Mouse (Mus musculus): ENCODE results near the gene Fzd7. TPM values are rescaled to one million over a fixed set of nuclear protein-coding genes. Genes with fewer than 3 reads are reported as not detected.
A peak's percentile ranks its signal among the peaks of the same experiment; 100 is the strongest.

The Fzd7 gene
- polyA plus RNA-seq, 1 experiment from 2014 or later = 10.3 TPM

DNA sequence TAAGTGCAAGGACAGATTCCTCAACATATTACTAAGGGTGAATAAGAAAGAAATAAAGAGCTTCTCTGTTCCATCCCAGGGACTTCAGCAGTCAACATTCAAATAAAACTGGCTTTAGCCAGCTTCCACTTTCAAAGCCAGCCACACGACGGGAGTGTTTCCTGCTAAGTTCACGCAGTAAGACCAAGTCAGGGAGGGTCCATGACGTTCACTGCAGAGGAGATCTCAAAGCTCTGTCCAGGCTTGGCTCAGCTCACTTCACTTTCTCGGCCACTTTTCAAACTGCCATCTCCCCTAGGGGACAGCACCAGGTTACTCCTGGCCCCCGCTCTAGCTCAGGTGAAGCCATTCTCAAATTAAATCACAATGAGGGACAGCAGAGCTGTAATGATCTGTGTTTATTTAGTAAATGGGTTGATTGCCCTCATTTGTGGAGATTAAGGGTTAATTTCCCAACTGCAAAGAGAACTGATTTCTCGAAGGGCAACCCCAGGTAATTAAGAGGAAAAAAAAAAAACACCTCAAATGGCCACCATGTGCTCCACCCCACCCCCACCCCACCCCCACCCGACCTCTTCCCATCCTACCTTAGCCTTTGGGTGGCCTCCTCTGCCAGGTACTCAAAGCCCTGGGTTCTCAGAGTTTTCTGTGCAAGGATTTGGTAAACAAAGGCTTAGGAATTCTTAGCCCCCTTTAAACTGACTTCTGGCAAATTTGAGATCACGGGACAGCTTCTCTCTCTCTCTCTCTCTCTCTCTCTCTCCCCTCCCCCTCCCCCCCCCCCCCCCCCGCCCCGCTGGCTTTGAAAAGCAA is 9.7 kb upstream of the Fzd7 start:
- Histone ChIP-seq H3K9me3 (no peaks in the 10 kb centered on the region), H3K4me2 (no peak overlapping the region), H3K36me3 (no peaks in the 10 kb centered on the region), H3K4me1 (peaks cover 21% of the 10 kb centered on the region), H3K27ac (no peak overlapping the region), H3K9ac (no peak overlapping the region), H3K27me3 (no peaks in the 10 kb centered on the region), H3K4me3 (no peak overlapping the region)
- ATAC-seq (ENCODE audit: insufficient number of reproducible peaks, low FRiP score, low TSS enrichment, low read depth) = no peak
- WGBS = 15% methylated on average over 9 of the region's 11 CpGs

DNA sequence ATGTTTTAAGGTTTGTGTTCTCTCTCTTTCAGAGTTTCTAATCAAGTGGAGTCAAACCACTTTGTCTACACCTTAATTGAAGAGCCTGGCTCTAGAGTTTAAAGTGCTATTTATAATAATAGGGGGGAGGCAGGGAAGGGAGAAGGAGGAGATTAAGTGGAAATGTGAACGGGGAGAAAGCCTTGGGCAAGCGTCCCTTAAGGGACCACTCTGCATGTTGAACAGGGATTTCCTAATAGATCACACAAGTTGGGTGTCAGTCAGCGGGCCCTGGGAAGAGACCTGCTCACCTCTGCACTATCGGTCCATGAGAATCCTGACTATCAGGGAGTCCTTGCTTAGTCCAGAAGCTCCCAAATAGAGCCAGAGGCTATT is 9.1 kb upstream of the Fzd7 start:
- H3K9me3 ChIP-seq = no peaks in the 10 kb centered on the region
- no peak overlapping the region for H3K4me2 ChIP-seq
- H3K27me3 ChIP-seq = no peaks in the 10 kb centered on the region
- peaks cover 21% of the 10 kb centered on the region for H3K4me1 ChIP-seq
- 12% methylated on average over 4 of the region's 4 CpGs for WGBS
- no peak overlapping the region for H3K4me3 ChIP-seq
- H3K27ac ChIP-seq = no peak overlapping the region
- H3K36me3 ChIP-seq = no peaks in the 10 kb centered on the region
- H3K9ac ChIP-seq = no peak overlapping the region
- no peak for ATAC-seq (ENCODE audit: insufficient number of reproducible peaks, low FRiP score, low TSS enrichment, low read depth)

DNA sequence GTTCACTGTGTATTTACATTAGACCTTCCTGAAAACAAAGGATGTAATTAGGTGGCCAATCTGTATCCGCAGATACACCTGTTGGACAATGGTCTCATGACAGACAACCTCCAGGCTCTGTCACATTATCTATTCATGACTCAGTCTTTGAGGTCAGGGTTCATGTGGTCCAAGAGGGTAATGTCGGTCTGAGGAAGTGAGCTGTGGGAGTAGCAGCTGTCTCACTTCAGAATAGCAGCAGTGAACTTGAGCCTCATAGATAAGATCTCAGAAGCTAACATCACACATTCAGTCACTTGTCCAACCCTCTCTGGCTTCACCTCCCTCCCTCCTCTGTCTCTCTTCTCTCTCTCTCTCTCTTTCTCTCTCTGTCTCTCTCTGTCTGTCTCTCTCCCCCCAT is 6.6 kb upstream of the Fzd7 start:
- 46% methylated on average over 2 of the region's 2 CpGs for WGBS

DNA sequence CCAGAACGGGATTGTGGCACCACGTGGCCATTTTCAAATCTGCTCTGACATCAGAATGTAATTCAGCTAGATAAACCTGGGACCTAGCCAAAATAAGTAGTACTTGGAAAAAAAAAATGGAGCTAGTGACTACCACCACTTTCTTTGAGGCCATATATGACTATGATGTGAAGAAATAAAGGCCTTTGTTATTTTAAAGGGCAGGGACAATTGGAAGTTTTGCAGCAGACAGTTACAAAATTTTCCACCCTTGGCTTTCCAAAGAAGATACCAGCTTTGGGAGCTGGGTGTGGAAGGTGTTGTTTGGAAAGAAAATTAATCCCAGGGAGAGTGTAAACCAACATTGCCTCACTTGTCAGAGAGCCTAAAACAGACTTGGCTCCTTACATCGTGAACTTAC is 3.3 kb upstream of the Fzd7 start:
- H3K9ac ChIP-seq = no peak overlapping the region
- H3K27ac ChIP-seq = no peak overlapping the region
- ATAC-seq (ENCODE audit: insufficient number of reproducible peaks, low FRiP score, low TSS enrichment, low read depth) = no peak
- WGBS = 61% methylated on average over 3 of the region's 3 CpGs
- no peaks in the 10 kb centered on the region for H3K9me3 ChIP-seq
- H3K36me3 ChIP-seq = no peaks in the 10 kb centered on the region
- no peaks in the 10 kb centered on the region for H3K27me3 ChIP-seq
- no peak overlapping the region for H3K4me2 ChIP-seq
- H3K4me3 ChIP-seq = no peak overlapping the region
- H3K4me1 ChIP-seq = peaks cover 15% of the 10 kb centered on the region

More for the DNA sequence above, 6.6 kb upstream of the Fzd7 start:
- no peak overlapping the region for H3K4me2 ChIP-seq
- ATAC-seq (ENCODE audit: insufficient number of reproducible peaks, low FRiP score, low TSS enrichment, low read depth) = no peak
- no peaks in the 10 kb centered on the region for H3K36me3 ChIP-seq
- H3K4me3 ChIP-seq = no peak overlapping the region
- no peaks in the 10 kb centered on the region for H3K27me3 ChIP-seq
- no peaks in the 10 kb centered on the region for H3K9me3 ChIP-seq
- H3K4me1 ChIP-seq = peaks cover 24% of the 10 kb centered on the region
- H3K27ac ChIP-seq = no peak overlapping the region
- no peak overlapping the region for H3K9ac ChIP-seq

DNA sequence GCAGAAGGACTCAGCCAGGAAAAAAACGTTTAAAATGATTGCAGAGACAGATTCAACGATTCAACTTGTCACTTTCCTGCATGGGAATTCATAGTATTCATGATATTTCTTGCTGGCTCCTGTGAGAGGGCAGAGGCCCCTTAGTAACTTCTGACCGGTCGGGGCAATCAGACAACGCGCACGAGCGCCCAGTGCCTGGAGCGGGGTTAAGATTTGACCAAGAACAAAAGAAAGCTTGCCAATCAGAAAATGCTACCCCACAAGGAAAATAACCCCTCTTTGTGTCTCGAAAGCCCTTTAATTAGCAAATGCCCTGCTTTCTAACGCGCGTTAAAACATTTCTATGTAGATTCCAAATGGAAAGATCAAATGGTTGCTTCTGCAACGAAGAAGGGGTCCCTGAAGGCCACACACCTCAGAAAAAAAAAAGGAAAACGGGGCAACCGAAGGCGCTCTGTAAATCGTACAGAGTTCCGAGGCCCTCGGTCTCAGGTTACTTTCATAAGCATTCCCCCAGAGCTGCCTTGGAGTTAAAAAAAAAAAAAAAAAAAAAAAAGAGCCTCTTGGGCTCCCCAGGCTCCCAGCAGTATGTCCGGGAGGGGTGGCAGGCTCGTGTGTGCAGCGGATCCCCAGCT is 1.3 kb upstream of the Fzd7 start:
- H3K9me3 ChIP-seq = no peaks in the 10 kb centered on the region

DNA sequence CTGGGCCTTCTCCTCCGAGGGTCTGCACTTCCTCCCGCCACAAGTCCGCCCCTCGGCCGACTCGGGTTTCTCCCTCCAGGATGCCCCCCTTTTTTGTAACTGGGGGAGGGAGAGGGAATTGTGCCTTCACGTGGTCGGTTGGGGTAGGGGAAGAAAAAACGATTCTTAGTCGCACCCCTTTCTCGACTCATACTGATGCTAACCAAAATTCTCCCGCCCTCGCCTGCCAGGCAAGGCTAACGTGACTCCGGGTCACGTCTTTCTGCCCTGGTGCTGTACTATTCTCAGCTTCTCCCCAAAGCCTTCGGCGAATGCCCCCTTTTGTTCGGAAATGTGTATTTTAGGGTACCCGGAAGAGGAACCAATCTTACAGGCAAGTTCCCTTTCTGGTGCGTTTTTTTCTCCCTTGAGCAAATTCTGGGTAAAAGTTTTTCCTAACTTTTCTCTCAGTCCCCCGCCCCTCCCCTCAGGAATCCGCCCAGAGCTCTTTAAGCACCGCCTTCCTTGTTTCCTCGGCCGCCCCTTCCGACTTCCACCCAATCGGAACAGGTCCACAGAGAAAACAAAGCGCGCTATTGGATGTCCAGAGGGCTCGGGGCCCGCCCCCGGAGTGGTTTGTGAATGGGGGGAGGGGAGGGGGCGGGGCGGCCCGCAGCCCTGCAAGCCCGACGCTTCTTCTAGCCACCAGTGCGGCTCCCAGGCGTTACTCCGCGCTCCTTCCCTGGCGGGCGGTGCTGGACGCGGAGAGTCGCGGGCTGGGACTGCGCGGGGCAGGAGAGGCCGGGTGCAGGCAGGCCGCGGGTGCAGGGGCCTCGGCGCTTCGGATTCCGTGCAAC is 550 bp upstream of the Fzd7 start:
- under 1% methylated on average over 57 of the region's 57 CpGs for WGBS

More for the DNA sequence above, 1.3 kb upstream of the Fzd7 start:
- 1% methylated on average over 23 of the region's 23 CpGs for WGBS
- peak overlapping the region; percentile 33 for H3K9ac ChIP-seq
- no peak for ATAC-seq (ENCODE audit: insufficient number of reproducible peaks, low FRiP score, low TSS enrichment, low read depth)
- H3K4me1 ChIP-seq = peaks cover 34% of the 10 kb centered on the region
- H3K4me3 ChIP-seq = peak overlapping the region; percentile 74
- no peaks in the 10 kb centered on the region for H3K27me3 ChIP-seq
- H3K36me3 ChIP-seq = no peaks in the 10 kb centered on the region
- H3K4me2 ChIP-seq = peak overlapping the region; percentile 95
- peak overlapping the region; percentile 99 for H3K27ac ChIP-seq

DNA sequence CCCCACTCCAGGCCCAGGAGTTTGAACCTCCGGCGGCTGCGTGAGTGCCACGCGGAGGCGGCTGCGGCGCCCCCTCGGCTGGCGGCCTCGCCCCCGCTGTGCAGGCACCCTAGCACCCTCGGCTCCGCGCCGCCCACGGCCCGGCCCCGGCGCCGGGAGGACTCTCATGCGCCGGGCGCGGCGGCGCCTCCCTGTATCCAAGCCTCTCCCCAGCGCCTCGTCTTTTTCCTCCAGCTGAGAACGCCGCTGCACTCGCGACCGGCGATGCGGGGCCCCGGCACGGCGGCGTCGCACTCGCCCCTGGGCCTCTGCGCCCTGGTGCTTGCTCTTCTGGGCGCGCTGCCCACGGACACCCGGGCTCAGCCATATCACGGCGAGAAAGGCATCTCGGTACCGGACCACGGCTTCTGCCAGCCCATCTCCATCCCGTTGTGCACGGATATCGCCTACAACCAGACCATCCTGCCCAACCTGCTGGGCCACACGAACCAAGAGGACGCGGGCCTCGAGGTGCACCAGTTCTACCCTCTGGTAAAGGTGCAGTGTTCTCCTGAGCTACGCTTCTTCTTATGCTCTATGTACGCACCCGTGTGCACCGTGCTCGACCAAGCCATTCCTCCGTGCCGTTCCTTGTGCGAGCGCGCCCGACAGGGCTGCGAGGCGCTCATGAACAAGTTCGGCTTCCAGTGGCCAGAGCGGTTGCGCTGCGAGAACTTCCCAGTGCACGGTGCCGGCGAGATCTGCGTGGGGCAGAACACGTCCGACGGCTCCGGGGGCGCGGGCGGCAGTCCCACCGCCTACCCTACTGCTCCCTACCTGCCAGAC is 684 bp downstream of the Fzd7 start:
- ATAC-seq (ENCODE audit: insufficient number of reproducible peaks, low FRiP score, low TSS enrichment, low read depth) = no peak
- Histone ChIP-seq H3K4me2 (peak overlapping the region; percentile 95), H3K4me1 (peaks cover 50% of the 10 kb centered on the region), H3K9me3 (no peaks in the 10 kb centered on the region), H3K4me3 (peak overlapping the region; percentile 74), H3K27ac (peak overlapping the region; percentile 99), H3K9ac (peak overlapping the region; percentile 57), H3K36me3 (no peaks in the 10 kb centered on the region), H3K27me3 (no peaks in the 10 kb centered on the region)
- under 1% methylated on average over 86 of the region's 88 CpGs for WGBS

More for the DNA sequence above, 550 bp upstream of the Fzd7 start:
- H3K27ac ChIP-seq = peak overlapping the region; percentile 99
- H3K36me3 ChIP-seq = no peaks in the 10 kb centered on the region
- H3K4me3 ChIP-seq = peak overlapping the region; percentile 74
- peak; percentile 96 for ATAC-seq (ENCODE audit: insufficient number of reproducible peaks, low FRiP score, low TSS enrichment, low read depth)
- peak overlapping the region; percentile 57 for H3K9ac ChIP-seq
- H3K9me3 ChIP-seq = no peaks in the 10 kb centered on the region
- H3K4me2 ChIP-seq = peak overlapping the region; percentile 95
- peaks cover 39% of the 10 kb centered on the region for H3K4me1 ChIP-seq
- H3K27me3 ChIP-seq = no peaks in the 10 kb centered on the region

DNA sequence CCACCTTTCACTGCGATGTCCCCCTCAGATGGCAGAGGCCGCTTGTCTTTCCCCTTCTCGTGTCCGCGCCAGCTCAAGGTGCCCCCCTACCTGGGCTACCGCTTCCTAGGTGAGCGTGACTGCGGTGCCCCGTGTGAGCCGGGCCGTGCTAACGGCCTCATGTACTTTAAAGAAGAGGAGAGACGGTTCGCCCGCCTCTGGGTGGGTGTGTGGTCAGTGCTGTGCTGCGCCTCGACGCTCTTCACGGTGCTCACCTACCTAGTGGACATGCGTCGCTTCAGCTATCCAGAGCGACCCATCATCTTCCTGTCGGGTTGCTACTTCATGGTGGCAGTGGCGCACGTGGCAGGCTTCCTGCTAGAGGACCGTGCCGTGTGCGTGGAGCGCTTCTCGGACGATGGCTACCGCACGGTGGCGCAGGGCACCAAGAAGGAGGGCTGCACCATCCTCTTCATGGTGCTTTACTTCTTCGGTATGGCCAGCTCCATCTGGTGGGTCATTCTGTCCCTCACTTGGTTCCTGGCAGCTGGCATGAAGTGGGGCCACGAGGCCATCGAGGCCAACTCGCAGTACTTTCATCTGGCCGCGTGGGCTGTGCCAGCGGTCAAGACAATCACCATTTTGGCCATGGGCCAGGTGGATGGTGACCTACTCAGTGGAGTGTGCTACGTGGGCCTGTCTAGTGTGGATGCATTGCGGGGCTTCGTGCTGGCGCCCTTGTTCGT is 1.5 kb downstream of the Fzd7 start:
- Histone ChIP-seq H3K4me1 (peaks cover 57% of the 10 kb centered on the region), H3K4me2 (peak overlapping the region; percentile 95), H3K4me3 (peak overlapping the region; percentile 74), H3K9ac (peak overlapping the region; percentile 57), H3K36me3 (no peaks in the 10 kb centered on the region), H3K27ac (peak overlapping the region; percentile 99), H3K27me3 (no peaks in the 10 kb centered on the region), H3K9me3 (no peaks in the 10 kb centered on the region)
- 1% methylated on average over 46 of the region's 46 CpGs for WGBS
- ATAC-seq (ENCODE audit: insufficient number of reproducible peaks, low FRiP score, low TSS enrichment, low read depth) = 0 out of 2 replicates have a peak, but pooled peaks have one; percentile 15

DNA sequence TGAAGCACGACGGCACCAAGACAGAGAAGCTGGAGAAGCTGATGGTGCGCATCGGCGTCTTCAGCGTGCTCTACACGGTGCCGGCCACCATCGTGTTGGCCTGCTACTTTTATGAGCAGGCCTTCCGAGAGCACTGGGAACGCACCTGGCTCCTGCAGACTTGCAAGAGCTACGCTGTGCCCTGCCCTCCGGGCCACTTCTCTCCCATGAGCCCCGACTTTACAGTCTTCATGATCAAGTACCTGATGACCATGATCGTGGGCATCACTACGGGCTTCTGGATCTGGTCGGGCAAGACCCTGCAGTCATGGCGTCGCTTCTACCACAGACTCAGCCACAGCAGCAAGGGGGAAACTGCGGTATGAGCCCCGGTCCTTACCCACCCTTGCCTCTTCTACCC is 2.1 kb downstream of the Fzd7 start:
- Histone ChIP-seq H3K4me3 (peak overlapping the region; percentile 74), H3K4me1 (peaks cover 63% of the 10 kb centered on the region)
- ATAC-seq (ENCODE audit: insufficient number of reproducible peaks, low FRiP score, low TSS enrichment, low read depth) = no peak

DNA sequence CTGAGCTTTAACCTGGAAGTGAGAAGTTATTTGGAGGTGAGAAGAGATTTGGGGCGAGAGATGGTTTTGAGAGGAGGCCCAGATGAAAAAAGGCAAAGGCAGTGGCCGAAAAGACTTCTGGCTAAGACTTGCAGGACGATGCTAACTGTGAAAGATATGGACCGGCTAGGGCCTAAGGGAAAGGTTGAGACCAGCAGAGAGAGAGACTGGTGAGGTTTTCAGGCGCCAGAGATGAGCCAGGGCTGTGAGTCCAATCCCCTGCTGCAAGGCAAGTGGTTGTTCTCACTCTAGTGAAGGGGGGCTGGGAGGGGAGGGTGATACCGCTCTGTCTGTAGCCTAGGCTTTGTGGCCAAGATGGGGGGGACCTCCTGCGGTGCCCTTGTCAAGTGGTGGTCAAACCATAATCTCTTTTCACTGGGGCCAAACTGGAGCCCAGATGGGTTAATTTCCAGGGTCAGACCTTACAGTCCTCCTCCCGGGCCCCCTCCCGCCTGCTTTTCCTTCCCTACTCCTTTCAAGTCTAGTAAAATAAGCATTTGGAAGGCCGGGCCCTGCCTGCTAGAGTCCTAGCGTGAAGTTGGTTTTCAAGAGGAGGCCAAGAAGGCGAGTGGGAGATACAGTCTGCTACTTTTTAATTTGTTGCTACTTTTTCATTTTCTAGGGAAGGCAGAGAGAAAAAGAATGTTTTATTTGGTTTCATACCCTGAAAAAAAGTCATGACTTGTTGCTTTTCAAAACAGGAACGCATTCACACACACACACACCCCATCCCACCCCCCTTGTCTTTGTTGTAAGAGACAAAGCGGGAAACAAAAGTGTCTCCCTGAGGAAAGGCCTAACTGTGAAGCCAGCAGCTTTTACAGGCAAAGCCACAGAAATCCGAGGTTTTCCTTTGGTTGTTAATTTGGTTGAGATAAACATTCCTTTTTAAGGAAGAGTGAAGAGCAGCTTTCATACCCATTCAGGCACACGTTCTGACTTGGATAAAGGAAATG is 2.9 kb downstream of the Fzd7 start:
- Histone ChIP-seq H3K9me3 (no peaks in the 10 kb centered on the region), H3K27ac (peak overlapping the region; percentile 54), H3K9ac (peak overlapping the region; percentile 57; the same call in 1 of the 2 replicates), H3K36me3 (no peaks in the 10 kb centered on the region), H3K4me1 (peaks cover 64% of the 10 kb centered on the region), H3K27me3 (no peaks in the 10 kb centered on the region), H3K4me2 (peak overlapping the region; percentile 95), H3K4me3 (peak overlapping the region; percentile 74)
- ATAC-seq (ENCODE audit: insufficient number of reproducible peaks, low FRiP score, low TSS enrichment, low read depth) = no peak
- WGBS = 8% methylated on average over 16 of the region's 16 CpGs

More for the DNA sequence above, 2.1 kb downstream of the Fzd7 start:
- H3K36me3 ChIP-seq = no peaks in the 10 kb centered on the region
- H3K4me2 ChIP-seq = peak overlapping the region; percentile 95
- H3K9ac ChIP-seq = peak overlapping the region; percentile 57; the same call in 1 of the 2 replicates
- H3K9me3 ChIP-seq = no peaks in the 10 kb centered on the region
- no peaks in the 10 kb centered on the region for H3K27me3 ChIP-seq
- WGBS = 5% methylated on average over 21 of the region's 21 CpGs
- H3K27ac ChIP-seq = peak overlapping the region; percentile 54; the same call in 1 of the 2 replicates
